Mouse (Mus musculus): Measurements from ENCODE around the gene Bik. TPM values are rescaled to one million over a fixed set of nuclear protein-coding genes. Genes with fewer than 3 reads are reported as not detected.
A peak's percentile ranks its signal among the peaks of the same experiment; 100 is the strongest.
"Not testable (repeated sequence)": the region's sequence is repeated elsewhere in the genome, so short reads cannot be mapped to it uniquely, and the experiment has no call there.

The Bik gene
- total RNA-seq (2021), result 10 to 100 TPM; 19.4 to 19.7 TPM

- intact Hi-C loops (cut with DNase I), result loop anchor here (5.0 kb wide), 1 partner anchor 36 kb away; the partner anchor contains the start of genes Mcat and Tspo
Measured at GRCm38 (mm10) chr15:83526424-83527091, at the start of gene Bik. Gene Bik, plus strand, starts transcription at chr15:83526862.

DNA sequence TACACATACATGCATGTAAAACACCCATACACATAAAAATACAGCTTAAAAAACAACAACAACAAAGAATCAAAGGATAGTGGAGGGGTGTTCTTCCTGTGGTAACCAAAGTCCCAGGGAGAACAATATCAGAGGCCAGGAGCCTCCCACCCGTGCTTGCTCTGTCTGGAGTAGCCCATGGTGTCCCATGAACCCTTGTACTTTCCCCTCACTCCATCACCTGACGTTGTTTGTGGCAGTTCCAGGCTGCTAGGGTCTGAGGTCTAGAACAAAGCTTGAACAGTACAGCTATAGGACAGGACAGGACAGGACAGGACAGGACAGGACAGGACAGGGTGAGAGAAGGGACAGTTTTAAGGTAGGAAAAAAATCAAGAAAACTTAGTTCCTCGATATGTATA is 48.6 kb upstream of the Bik start:
- intact Hi-C loops (cut with DNase I), result no loop called here
- DNase-seq, result no peak

More at GRCm38 (mm10) chr15:83526424-83527091, at the start of gene Bik:
- DNase-seq, result peak; percentile 79 to 84

DNA sequence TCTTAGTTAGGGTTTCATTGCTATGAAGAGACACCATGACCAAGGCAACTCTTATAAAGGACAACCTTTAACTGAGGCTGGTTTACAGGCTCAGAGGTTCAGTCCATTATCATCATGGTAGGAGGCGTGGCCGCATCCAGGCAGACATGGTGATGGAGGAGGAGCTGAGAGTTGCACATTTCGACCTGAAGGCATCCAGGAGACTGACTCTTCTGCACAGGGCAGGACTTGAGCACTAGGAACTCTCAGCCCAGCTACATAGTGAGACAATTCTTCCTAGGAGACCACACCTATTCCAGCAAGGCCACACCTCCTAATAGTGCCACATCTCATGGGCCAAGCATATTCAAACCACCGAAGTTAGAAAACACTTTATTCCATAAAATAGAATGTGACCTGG is 46.8 kb upstream of the Bik start:
- intact Hi-C loops (cut with DNase I), result no loop called here
- DNase-seq, result no peak

DNA sequence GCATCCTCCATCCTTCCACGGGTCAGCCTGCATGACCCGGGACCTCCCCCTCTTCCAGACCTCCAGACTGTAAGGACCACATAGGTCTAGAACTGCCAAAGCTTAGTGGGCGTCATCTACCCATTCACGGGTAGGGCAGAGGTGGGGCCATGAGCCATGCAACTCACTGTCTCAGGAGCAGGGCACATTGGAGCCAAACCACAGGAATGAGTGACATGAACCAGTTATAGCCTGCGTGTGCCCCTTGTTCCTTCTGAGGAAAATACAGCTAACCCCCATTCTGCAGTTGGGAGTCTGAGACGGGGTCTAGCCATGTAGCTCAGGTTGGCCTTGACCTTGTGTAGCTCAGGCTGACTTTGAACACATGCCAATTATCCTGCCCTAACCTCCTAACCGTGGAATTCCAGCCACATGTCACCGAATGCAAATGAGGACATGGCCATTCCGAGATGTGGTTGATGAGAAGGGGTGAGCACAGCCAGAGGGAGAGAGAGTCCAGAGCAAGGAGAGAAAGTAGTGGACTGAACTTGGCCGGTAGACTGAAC is 45.4 kb upstream of the Bik start:
- DNase-seq, result no peak
- intact Hi-C loops (cut with DNase I), result no loop called here

GRCm38 (mm10) chr15:83482645-83483224 is 43.9 kb upstream of the Bik start:
- DNase-seq, result no peak
- intact Hi-C loops (cut with DNase I), result no loop called here

DNA sequence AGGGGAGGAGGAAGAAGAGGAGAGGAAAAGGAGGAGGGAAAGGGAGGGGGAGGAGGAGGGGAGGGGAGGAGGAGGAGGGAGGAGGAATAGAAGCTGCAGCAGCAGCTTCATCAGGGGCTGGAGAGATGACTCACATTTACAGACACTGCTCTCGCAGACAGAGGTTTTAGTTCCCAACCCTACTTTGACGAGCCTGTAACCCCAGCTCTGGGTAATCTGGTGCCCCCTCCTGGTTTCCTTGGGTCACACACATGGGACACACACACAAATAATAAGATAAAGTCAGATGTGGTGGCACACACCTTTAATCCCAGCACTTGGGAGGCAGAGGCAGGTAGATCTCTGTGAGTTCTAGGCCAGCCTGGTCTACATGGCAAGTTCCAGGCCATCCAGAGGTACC is 43.2 kb upstream of the Bik start:
- intact Hi-C loops (cut with DNase I), result no loop called here
- DNase-seq, result peak in 1 of 2 experiments; percentile 54

DNA sequence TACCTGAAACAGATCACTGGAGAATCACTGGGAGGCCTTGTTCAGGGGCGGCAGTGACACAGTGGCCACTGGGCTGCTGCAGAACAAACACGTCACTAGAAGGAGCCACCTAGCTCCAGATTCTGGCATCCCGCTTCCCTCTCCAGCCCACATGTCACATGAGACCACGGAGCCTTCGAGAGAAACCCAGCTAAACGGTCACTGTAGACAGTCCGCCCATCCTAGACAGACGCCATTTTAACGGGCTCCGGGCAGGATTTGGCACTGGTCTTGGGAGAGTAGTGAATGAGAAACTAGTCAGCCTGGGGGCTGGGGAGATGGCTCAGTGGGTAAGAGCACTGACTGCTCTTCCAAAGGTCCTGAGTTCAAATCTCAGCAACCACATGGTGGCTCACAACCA is 42.4 kb upstream of the Bik start:
- intact Hi-C loops (cut with DNase I), result no loop called here

DNA sequence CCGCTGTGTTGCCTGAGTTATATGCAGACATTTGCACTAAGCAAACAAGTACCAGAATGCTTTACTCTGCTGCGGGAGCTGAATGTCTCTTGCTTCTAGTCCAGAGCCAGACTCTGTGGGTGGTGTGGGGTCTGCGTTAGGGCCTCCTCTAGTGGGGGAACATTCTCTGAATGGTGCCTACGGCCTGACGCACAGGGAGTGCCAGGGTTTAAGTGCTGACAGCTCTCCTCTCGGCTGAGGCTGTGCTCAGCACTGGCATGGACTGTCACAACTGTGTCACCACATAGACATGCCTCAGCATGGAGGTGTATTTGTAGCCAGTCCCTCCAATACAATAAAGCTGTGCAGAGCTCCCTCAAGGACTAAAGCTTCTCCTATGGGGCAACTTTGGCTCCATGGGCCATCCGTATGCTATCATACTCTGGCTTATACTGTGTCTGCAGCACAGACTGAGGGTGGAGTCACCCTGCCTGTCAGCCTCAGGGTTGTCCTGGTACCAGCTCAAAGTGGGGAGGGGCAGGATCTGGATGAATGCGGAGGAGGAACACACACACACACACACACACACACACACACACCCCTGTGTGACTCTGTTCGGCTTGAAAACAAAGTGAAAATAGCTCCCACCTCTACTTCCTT is 39.1 kb upstream of the Bik start:
- intact Hi-C loops (cut with DNase I), result no loop called here

More for the DNA sequence above, 42.4 kb upstream of the Bik start:
- no peak for DNase-seq

GRCm38 (mm10) chr15:83489471-83489870 is 37.2 kb upstream of the Bik start:
- intact Hi-C loops (cut with DNase I), result no loop called here
- DNase-seq, result peak; percentile 53 to 65

More for the DNA sequence above, 39.1 kb upstream of the Bik start:
- DNase-seq, result peak; percentile 69 to 70

GRCm38 (mm10) chr15:83491891-83492290 is 34.8 kb upstream of the Bik start:
- intact Hi-C loops (cut with DNase I), result no loop called here
- DNase-seq, result peak; percentile 57 to 68

DNA sequence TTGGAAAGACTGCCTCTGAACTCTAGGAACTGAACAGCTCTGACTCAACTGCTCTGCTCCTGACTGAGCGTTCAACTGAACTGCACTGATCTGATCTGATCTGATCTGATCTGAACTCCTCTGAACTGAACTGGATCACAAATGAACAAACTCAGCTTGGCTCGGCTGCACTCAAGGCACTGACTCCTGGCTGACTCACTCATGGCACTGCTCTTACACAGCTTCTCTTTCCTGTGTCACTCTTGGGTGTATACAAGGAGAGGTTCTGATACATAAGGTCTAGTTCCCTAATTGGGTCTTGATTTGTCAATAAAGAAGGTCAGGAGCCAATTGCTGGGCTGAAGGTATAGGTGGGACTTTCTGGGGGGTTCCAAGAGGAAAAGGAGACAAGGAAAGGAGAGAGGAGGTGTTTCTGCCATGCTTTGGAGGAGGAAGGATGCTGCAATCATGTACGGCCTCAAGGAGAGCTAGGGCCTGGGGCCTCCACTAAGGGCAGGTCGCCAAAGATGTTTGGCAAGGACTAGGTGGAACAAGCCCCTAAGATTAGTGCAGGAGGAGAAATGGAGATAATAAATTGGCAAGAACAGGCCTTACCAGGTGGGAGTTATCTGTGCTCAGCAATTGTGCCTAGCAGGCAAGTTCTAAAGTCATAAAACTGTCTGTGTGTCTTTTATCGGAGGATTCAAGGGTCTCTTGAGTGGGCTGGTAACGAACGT is 32.6 kb upstream of the Bik start:
- no peak for DNase-seq
- intact Hi-C loops (cut with DNase I), result no loop called here

GRCm38 (mm10) chr15:83494572-83494920 is 32.1 kb upstream of the Bik start:
- no peak for DNase-seq
- intact Hi-C loops (cut with DNase I), result no loop called here

GRCm38 (mm10) chr15:83495195-83495594 is 31.5 kb upstream of the Bik start:
- intact Hi-C loops (cut with DNase I), result no loop called here
- DNase-seq, result no peak

- DNase-seq, result no peak
- intact Hi-C loops (cut with DNase I), result no loop called here
Measured at GRCm38 (mm10) chr15:83495787-83496367, 30.8 kb upstream of the Bik start.

DNA sequence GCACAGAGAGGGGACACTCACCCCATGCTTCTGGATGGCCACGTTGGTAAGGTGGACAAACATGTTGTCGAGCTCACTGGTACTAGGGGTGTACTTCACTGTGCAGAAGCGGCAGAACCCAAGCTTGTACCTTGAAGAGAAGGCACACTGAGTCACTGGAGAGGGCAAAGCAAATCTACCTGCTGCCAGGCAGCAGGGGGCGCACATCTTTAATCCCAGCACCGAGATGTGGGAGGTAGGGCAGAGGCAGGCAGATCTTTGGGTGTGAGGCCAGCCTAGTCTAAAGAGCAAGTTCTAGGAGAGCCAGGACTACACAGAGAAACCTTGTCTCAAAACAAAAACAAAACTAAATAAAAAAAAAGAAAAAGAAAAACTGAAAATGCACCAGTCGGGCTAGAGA is 29.4 kb upstream of the Bik start:
- intact Hi-C loops (cut with DNase I), result no loop called here
- DNase-seq, result no peak

- no peak for DNase-seq
- intact Hi-C loops (cut with DNase I), result no loop called here
Measured at GRCm38 (mm10) chr15:83499211-83499755, 27.4 kb upstream of the Bik start.

DNA sequence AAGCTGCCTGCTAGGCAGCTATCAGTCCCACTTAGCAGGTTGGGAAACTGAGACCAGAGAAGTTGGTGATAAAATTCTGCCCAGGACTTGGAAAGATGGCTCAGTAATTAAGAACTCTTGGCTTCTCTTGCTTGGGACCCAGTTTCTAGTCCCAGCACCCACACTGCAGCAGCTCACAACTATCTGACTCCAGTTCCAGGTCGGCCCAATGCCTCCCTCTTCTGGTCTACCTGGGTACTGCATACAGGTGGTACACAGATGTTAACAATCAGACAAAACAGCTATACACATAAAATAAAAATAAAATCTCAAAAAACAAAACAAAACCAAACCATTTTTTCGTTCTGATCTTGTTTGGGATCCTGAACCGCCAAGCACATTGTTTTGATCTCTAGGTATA is 26.3 kb upstream of the Bik start:
- intact Hi-C loops (cut with DNase I), result no loop called here
- peak in 1 of 2 experiments; percentile 54 for DNase-seq

DNA sequence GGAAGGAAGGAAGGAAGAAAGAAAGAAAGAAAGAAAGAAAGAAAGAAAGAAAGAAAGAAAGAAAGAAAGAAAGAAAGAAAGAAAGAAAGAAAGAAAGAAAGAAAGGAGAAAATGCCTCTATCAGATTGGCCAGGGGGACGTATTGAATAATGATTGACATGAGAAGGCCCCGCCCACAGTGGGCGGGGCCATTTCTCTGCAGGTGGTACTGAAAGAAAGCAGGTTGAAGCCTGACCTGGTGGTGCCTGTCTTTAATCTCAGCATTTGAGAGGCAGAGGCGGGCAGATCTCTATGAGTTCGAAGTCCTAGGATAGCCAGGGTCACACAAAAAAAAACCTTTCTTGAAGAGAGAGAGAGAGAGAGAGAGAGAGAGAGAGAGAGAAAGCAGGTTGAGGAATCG is 25.2 kb upstream of the Bik start:
- intact Hi-C loops (cut with DNase I), result not testable (repeated sequence)

DNA sequence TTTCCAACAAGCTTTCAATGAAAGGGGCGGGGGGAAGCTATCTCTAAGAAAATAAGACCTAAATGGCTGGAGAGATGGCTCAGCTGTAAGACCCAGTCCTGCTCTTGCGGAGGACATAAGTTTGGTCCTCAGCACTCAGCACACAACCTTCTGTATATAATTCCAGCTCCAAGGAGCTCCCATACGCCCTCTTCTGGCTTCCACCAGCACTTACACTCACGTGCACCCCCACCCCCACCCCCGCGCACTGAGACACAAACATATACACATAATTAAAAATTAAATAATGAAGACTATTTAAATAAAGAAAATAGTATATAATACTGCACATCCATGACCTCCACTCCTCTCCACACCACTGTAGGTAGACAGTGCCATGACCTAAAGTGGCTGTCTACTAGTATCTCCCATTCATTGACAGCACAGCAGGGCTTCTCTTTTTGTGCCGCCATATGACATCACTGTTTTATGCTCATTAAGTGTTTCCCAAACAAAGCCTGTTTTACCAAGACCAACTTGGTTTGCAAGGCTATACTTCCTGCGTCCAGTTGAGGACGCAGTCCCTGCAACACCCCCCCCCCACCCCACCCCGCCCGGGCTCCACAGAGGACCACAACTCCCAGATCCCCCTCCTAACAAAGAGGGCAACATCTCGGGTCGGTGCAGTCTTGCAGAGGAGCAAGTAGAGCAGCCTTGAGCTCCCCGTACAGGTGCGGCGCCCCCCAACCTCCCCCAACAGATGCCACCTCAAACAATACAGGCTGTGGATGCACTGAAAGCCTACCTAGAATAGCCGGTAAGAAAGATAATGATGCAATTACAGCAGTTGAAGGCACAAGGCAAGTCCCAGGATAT is 16.5 kb upstream of the Bik start:
- no peak for DNase-seq
- intact Hi-C loops (cut with DNase I), result no loop called here

More for the DNA sequence above, 25.2 kb upstream of the Bik start:
- not testable (repeated sequence) for DNase-seq
